Mouse (Mus musculus) liver, adult 2 months (tissue): ENCODE measurements around the gene Pwp2.

Experiments
- CTCF ChIP-seq: fragments of 200-500 bp; IDR thresholded peaks from 2 replicates; pipeline ENCODE4 v1.5.1; 2011; ENCODE audit warnings: low read depth, low read length, control low read depth
- POLR2A ChIP-seq: fragments of 200-500 bp; IDR thresholded peaks from 2 replicates; pipeline ENCODE4 v1.6.1; 2011; ENCODE audit warnings: low read length, control low read depth; ENCODE audit not compliant: insufficient read depth; ENCODE audit errors: extremely low read depth

- TF ChIP-seq CTCF (no peak), POLR2A (no peak)
Measured at GRCm38 (mm10) chr10:78158041-78158440, 26.9 kb downstream of the Pwp2 start.
